Mouse (Mus musculus): ENCODE results near the gene Dact3. TPM values are rescaled to one million over a fixed set of nuclear protein-coding genes. Genes with fewer than 3 reads are reported as not detected.

The Dact3 gene
- total and polyA plus RNA-seq, 3 experiments: 0.31 to 2.1 TPM; not detected in 1

GRCm38 (mm10) chr7:16838804-16839426 is 36.2 kb upstream of the Dact3 start:
- no peak overlapping the region for H3K4me3 ChIP-seq (ENCODE audit: control insufficient read depth in 1 of 2, insufficient read depth in 1 of 2, low read depth in 2 of 2, low read length in 2 of 2)
- H3K36me3 ChIP-seq (ENCODE audit: control insufficient read depth in 1 of 2, insufficient read depth in 2 of 2, low read length in 2 of 2): peaks cover 0 to 3% of the 10 kb centered on the region in 2 experiments; a peak in 2 of 4 replicates
- TF ChIP-seq RAD21 (IDR thresholded peaks at IDR 0.05; ENCODE audit: low read depth, low read length): no peak
- no peak for TF ChIP-seq EP300 (IDR thresholded peaks at IDR 0.05; ENCODE audit: low read depth in 1 of 2, low read length in 2 of 2)
- TF ChIP-seq GATA1 (IDR thresholded peaks at IDR 0.05; ENCODE audit: low read depth, low read length): no peak
- H3K9ac ChIP-seq (ENCODE audit: control insufficient read depth, low read depth, low read length, poor library complexity, severe bottlenecking): no peak overlapping the region
- H3K79me2 ChIP-seq (ENCODE audit: control insufficient read depth, insufficient read depth, low read length, poor library complexity): peaks cover under 1% of the 10 kb centered on the region; the same call in 1 of the 2 replicates
- H3K9me3 ChIP-seq (replicated peaks; ENCODE audit: insufficient read depth, low read length): no peaks in the 10 kb centered on the region
- H3K27me3 ChIP-seq (ENCODE audit: control insufficient read depth in 1 of 2, insufficient read depth in 2 of 2, low read length in 2 of 2): no peaks in the 10 kb centered on the region
- no peak overlapping the region for H3K27ac ChIP-seq (ENCODE audit: control insufficient read depth, low read depth, low read length)
- DNase-seq (ENCODE audit: low read depth, low spot score): no peak
- peaks cover 0 to 5% of the 10 kb centered on the region in 2 experiments; a peak in 2 of 4 replicates for H3K4me1 ChIP-seq (ENCODE audit: control insufficient read depth in 1 of 2, insufficient read depth in 2 of 2, low read length in 2 of 2)

GRCm38 (mm10) chr7:16839427-16840108 is 35.5 kb upstream of the Dact3 start:
- H3K4me1 ChIP-seq (ENCODE audit: control insufficient read depth in 1 of 2, insufficient read depth in 2 of 2, low read length in 2 of 2): peaks cover 0 to 5% of the 10 kb centered on the region in 2 experiments; a peak in 3 of 4 replicates
- H3K9me3 ChIP-seq (replicated peaks; ENCODE audit: insufficient read depth, low read length): no peaks in the 10 kb centered on the region
- TF ChIP-seq NRF1 (IDR thresholded peaks at IDR 0.05; ENCODE audit: insufficient read depth, low read depth, low read length, poor library complexity, severe bottlenecking) (no peak), TCF12 (IDR thresholded peaks at IDR 0.05; ENCODE audit: low read depth, low read length) (no peak), RCOR1 (IDR thresholded peaks at IDR 0.05; ENCODE audit: low read depth, low read length) (no peak), MAFK (IDR thresholded peaks at IDR 0.05; ENCODE audit: borderline replicate concordance, low read depth, low read length) (no peak)
- no peak for DNase-seq (ENCODE audit: low read depth, low spot score)
- no peak overlapping the region for H3K9ac ChIP-seq (ENCODE audit: control insufficient read depth, low read depth, low read length, poor library complexity, severe bottlenecking)
- no peak overlapping the region for H3K4me3 ChIP-seq (ENCODE audit: control insufficient read depth in 1 of 2, insufficient read depth in 1 of 2, low read depth in 2 of 2, low read length in 2 of 2)
- H3K27ac ChIP-seq (ENCODE audit: control insufficient read depth, low read depth, low read length): no peak overlapping the region
- no peaks in the 10 kb centered on the region for H3K27me3 ChIP-seq (ENCODE audit: control insufficient read depth in 1 of 2, insufficient read depth in 2 of 2, low read length in 2 of 2)
- peaks cover 0 to 3% of the 10 kb centered on the region in 2 experiments; a peak in 1 of 4 replicates for H3K36me3 ChIP-seq (ENCODE audit: control insufficient read depth in 1 of 2, insufficient read depth in 2 of 2, low read length in 2 of 2)
- peaks cover 3% of the 10 kb centered on the region; the same call in 1 of the 2 replicates for H3K79me2 ChIP-seq (ENCODE audit: control insufficient read depth, insufficient read depth, low read length, poor library complexity)

GRCm38 (mm10) chr7:16840109-16840491 is 35.0 kb upstream of the Dact3 start:
- no peak for DNase-seq (ENCODE audit: low read depth, low spot score)

More at GRCm38 (mm10) chr7:16840109-16840491, 35.0 kb upstream of the Dact3 start:
- H3K4me3 ChIP-seq (ENCODE audit: control insufficient read depth in 1 of 2, insufficient read depth in 1 of 2, low read depth in 2 of 2, low read length in 2 of 2): no peak overlapping the region
- H3K9me3 ChIP-seq (replicated peaks; ENCODE audit: insufficient read depth, low read length): no peaks in the 10 kb centered on the region
- H3K9ac ChIP-seq (ENCODE audit: control insufficient read depth, low read depth, low read length, poor library complexity, severe bottlenecking): no peak overlapping the region
- TF ChIP-seq ELF1 (IDR thresholded peaks at IDR 0.05; ENCODE audit: low read depth, low read length) (no peak), MYB (IDR thresholded peaks at IDR 0.05; ENCODE audit: low read depth, low read length) (no peak), SIN3A (IDR thresholded peaks at IDR 0.05; ENCODE audit: low read length) (no peak)
- no peaks in the 10 kb centered on the region for H3K27me3 ChIP-seq (ENCODE audit: control insufficient read depth in 1 of 2, insufficient read depth in 2 of 2, low read length in 2 of 2)
- peaks cover 3% of the 10 kb centered on the region; the same call in 1 of the 2 replicates for H3K79me2 ChIP-seq (ENCODE audit: control insufficient read depth, insufficient read depth, low read length, poor library complexity)
- no peak overlapping the region for H3K27ac ChIP-seq (ENCODE audit: control insufficient read depth, low read depth, low read length)
- H3K36me3 ChIP-seq (ENCODE audit: control insufficient read depth in 1 of 2, insufficient read depth in 2 of 2, low read length in 2 of 2): peaks cover 0 to under 1% of the 10 kb centered on the region in 2 experiments; a peak in 1 of 4 replicates
- H3K4me1 ChIP-seq (ENCODE audit: control insufficient read depth in 1 of 2, insufficient read depth in 2 of 2, low read length in 2 of 2): peaks cover 0 to 5% of the 10 kb centered on the region in 2 experiments; a peak in 3 of 4 replicates

All from MEL (cell line).